Mouse (Mus musculus) kidney, postnatal 25 days (tissue): ENCODE measurements at regions not wholly inside any gene's neighbourhood (a gene's known extent, or its start where the extent isn't known, plus 50 kb on each side); places are given as distances from the start of the nearest gene placed in this dataset.
A peak's percentile ranks its signal among the peaks of the same experiment; 100 is the strongest.

Source experiments
- DNase-seq, 2 experiments: peaks; one replicate each; pipeline ENCODE4 v3.0.0; 2021; ENCODE audit warnings: mixed read lengths in 2 of 2

DNA sequence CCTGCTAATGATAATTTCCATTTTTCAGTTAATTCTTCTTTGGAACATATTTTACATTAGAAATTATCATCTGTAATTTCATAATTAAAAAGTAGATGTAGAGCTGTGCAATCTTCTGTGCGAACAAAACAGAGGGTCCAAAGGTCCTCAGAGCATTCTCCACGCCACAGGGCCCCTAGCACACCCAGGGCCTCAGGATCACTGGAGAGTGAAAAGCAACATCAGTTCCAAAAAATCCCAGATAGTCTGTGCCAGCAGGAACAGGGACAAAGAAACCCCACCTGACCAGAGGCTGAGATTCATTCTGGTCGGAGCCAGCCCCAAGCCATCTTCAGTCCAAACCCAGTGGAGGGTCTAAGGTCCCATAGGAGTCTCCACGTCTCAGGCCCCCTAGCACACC is 684.7 kb upstream of the Vwc2 start:
- peak in 1 of 2 experiments; percentile 1 for DNase-seq

DNA sequence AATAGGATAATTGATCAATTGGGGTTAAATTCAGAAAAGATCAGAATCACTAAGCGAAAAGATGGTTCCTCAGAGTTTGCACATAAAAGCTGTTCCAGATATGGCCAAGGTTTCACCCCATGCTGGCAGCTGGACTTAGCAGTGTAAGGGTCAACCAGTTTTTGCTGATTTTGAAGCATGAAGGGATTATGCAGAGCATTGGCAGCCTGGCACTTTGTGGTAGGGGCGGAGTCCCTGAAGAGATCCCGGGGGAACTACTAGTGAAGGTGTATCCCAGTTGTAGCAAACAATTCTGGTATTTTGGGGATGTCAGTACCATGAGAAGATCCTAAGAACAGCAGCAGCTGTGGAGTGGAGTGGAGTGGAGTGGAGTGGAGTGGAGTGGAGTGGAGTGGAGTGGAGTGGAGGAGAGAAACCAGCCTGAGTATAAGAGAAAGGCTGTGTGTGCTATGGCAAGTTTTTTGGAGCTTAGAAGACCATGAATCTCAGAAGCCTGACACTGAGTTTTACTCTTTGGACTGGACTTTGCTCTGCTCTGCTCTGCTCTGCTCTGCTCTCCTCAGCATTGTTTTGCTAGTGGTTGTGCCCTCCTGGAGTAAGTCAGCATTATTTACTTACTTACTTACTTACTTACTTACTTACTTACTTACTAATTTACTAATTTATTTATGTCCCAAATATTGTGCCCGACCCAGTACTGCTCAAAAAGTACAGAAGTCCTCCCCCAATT is 636.5 kb upstream of the Vwc2 start:
- DNase-seq: peak; percentile 37 to 55

DNA sequence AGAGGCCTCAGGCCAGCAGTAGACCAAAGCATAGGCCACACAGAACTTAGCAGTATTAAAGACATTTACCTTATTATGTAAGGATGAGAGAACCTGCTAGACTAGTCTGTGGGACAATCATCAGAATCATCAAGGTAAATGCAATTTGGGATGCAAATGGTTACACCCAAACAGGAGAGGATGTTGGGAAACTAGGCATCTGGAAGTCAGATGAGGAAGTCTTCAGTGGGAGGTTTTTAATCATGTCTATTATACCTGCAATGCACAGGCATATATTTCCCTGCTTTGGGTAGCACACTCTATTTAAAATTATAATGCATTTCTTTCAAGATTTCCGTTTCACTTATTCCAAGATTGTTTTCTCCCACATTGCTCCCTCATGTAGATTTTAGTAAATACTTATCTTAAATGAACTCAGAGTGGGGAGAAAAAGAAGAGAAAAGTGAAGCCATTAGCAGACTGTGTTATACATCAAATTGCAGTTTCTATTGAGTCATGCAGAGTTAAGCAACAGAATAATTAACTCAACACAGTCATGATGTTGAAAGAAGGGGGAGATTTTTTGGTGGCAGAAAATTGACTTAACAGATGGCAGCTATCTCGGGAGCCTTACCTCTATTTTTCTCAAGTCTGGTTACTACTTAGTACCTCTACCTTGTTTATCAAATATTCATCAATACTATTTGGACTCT is 632.9 kb upstream of the Vwc2 start:
- no peak for DNase-seq

DNA sequence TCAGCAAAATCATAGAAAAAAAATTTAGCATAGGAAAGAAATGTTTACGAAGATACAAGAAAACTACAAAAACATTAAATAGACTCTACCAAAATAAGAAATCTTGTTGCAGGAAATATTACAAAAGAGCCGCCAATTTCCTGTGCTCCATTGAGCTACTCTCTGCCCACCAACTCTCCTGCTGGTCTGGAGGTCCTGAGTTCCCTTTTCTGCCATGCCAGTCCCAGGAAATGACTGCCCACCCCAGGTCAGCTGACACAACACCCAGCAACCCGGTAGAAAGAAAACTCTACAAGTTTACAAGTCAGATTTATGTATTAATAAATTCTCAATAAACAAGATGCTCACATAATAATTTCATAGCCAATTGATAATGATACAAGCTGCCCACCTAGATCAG is 630.0 kb upstream of the Vwc2 start:
- DNase-seq: no peak

DNA sequence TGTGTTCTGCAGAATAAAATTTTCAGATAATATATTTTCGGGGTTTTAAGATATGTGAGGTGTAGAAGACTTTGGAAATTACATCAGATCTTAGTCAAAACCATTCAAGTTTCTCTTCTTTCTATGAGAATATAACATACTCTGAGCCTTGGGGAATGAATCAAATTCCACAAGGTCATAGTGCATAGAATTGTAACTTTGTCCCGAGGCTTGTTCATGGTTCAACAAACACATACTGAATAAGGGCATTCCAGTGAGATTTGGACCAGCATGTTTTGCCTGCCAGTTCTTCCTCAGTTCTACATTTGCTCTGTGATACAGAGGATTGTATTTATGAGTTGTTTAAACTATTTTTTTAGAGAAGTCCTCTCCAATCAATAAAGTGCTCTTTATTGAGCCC is 616.6 kb upstream of the Vwc2 start:
- DNase-seq: no peak

DNA sequence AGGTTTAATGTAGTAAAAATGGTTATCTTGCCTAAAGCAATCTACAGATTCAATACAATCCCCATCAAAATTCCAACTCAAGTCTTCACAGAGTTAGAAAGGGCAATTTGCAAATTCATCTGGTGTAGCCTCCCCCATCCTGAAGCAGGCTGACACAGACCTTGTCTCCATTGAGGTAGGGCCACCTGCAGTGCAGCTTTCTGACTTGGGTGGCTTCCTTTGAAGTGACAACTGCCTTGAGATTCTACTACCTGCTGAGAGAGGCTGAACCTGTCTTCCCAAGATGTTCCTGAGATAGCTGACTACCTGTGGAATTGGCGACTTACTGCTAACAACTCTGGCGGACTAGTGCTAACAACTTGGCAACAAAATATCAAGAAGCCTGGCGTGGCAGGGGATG is 602.8 kb upstream of the Vwc2 start:
- no peak for DNase-seq
